In genomic region chr13:20181321-20181720, GRCm38 (mm10) we compare ENCODE assay signal across 11 mouse cellular contexts.
DNase-seq lines count a peak whose midpoint lies in the region; ATAC-seq and TF ChIP-seq lines count a peak whose summit lies in the region.
"Had no signal": no experiment of that assay in that cellular context is flagged by ENCODE, and none has a peak within 500 bp of the region (broad histone marks: within the 10 kb centered on the region; RNA-seq: fewer than 3 reads in every experiment).

No protein-coding gene starts in this region.

- H3K4me3 ChIP-seq in lung, embryonic 14.5 days (ENCODE audit: low read depth, low read length): no peak overlapping the region
- H3K4me3 ChIP-seq in intestine, postnatal 0 days (ENCODE audit: low read depth, low read length): no peak overlapping the region
- H3K4me3 ChIP-seq in small intestine, adult 2 months (ENCODE audit: low read depth, low read length): no peak overlapping the region
- H3K4me3 ChIP-seq in midbrain, embryonic 13.5 days (replicated peaks): no peak overlapping the region
- H3K4me3 ChIP-seq: embryonic facial prominence, embryonic 13.5 days; stomach, embryonic 15.5 days had no signal

- peak; percentile 59 for DNase-seq in lung, embryonic 14.5 days
- DNase-seq in lung, postnatal 14 days: no peak
- no peak for DNase-seq in ovary, adult 18-20 months (ENCODE audit: low spot score)
- DNase-seq in left cerebral cortex, adult 9 months (ENCODE audit: low spot score in 2 of 2): no peak

- no peaks in the 10 kb centered on the region for H3K36me3 ChIP-seq in lung, embryonic 14.5 days (ENCODE audit: insufficient read depth)
- no peaks in the 10 kb centered on the region for H3K36me3 ChIP-seq in intestine, postnatal 0 days (ENCODE audit: control insufficient read depth, insufficient read depth)
- H3K36me3 ChIP-seq in small intestine, adult 2 months (ENCODE audit: control insufficient read depth, insufficient read depth, low read length): no peaks in the 10 kb centered on the region
- H3K36me3 ChIP-seq in midbrain, embryonic 13.5 days: no peaks in the 10 kb centered on the region
- H3K36me3 ChIP-seq: embryonic facial prominence, embryonic 13.5 days; stomach, embryonic 15.5 days had no signal

- H3K9me3 ChIP-seq in lung, embryonic 14.5 days (ENCODE audit: low read depth, low read length): no peaks in the 10 kb centered on the region
- no peaks in the 10 kb centered on the region for H3K9me3 ChIP-seq in intestine, postnatal 0 days (ENCODE audit: control insufficient read depth)
- no peaks in the 10 kb centered on the region for H3K9me3 ChIP-seq in midbrain, embryonic 13.5 days
- H3K9me3 ChIP-seq: embryonic facial prominence, embryonic 13.5 days; stomach, embryonic 15.5 days had no signal

- H3K9ac ChIP-seq in lung, embryonic 14.5 days: no peak overlapping the region
- H3K9ac ChIP-seq in intestine, postnatal 0 days (ENCODE audit: low read depth, low read length): no peak overlapping the region
- no peak overlapping the region for H3K9ac ChIP-seq in midbrain, embryonic 13.5 days (replicated peaks)
- H3K9ac ChIP-seq: embryonic facial prominence, embryonic 13.5 days; stomach, embryonic 15.5 days had no signal

- peak overlapping the region; percentile 82 for H3K27ac ChIP-seq in lung, embryonic 14.5 days (ENCODE audit: low read depth)
- H3K27ac ChIP-seq in intestine, postnatal 0 days (ENCODE audit: low read depth, low read length): 0 out of 2 replicates have a peak overlapping the region, but pooled peaks have one; percentile 21
- H3K27ac ChIP-seq in small intestine, adult 2 months (ENCODE audit: insufficient read depth, low read depth, low read length): peak overlapping the region; percentile 42
- no peak overlapping the region for H3K27ac ChIP-seq in midbrain, embryonic 13.5 days

- TF ChIP-seq CTCF in lung, embryonic 14.5 days (IDR thresholded peaks at IDR 0.05; ENCODE audit: low read depth): no peak
- TF ChIP-seq CTCF in intestine, postnatal 0 days (IDR thresholded peaks at IDR 0.05; ENCODE audit: low read depth): no peak
- TF ChIP-seq CTCF in small intestine, adult 2 months (IDR thresholded peaks at IDR 0.05; ENCODE audit: extremely low read depth, insufficient read length, insufficient replicate concordance, low read depth, low read length): no peak

- no peaks in the 10 kb centered on the region for H3K27me3 ChIP-seq in lung, embryonic 14.5 days (ENCODE audit: insufficient read depth, low read length)
- H3K27me3 ChIP-seq in intestine, postnatal 0 days (replicated peaks; ENCODE audit: control insufficient read depth, insufficient read depth, low read length): no peaks in the 10 kb centered on the region
- no peaks in the 10 kb centered on the region for H3K27me3 ChIP-seq in small intestine, adult 2 months (ENCODE audit: control insufficient read depth, insufficient read depth, low read length)
- no peaks in the 10 kb centered on the region for H3K27me3 ChIP-seq in midbrain, embryonic 13.5 days
- H3K27me3 ChIP-seq: embryonic facial prominence, embryonic 13.5 days; stomach, embryonic 15.5 days had no signal

- peaks cover 28% of the 10 kb centered on the region for H3K4me1 ChIP-seq in lung, embryonic 14.5 days (ENCODE audit: insufficient read depth)
- peaks cover 8% of the 10 kb centered on the region; the same call in 1 of the 2 replicates for H3K4me1 ChIP-seq in intestine, postnatal 0 days (replicated peaks; ENCODE audit: control insufficient read depth, insufficient read depth, low read length)
- H3K4me1 ChIP-seq in small intestine, adult 2 months (ENCODE audit: control insufficient read depth, insufficient read depth, insufficient read length, low read length): peaks cover 26% of the 10 kb centered on the region
- H3K4me1 ChIP-seq in midbrain, embryonic 13.5 days (replicated peaks): peaks cover 19% of the 10 kb centered on the region

- TF ChIP-seq POLR2A in small intestine, adult 2 months (IDR thresholded peaks at IDR 0.05; ENCODE audit: low read depth, low read length): no peak

- WGBS in lung, embryonic 14.5 days: 41% methylated on average over 4 of the region's 4 CpGs
- 25% methylated on average over 4 of the region's 4 CpGs for WGBS in intestine, postnatal 0 days
- WGBS in small intestine, adult 2 months: 21% methylated on average over 4 of the region's 4 CpGs
- 85% methylated on average over 4 of the region's 4 CpGs for WGBS in midbrain, embryonic 13.5 days

- ATAC-seq in lung, embryonic 14.5 days (ENCODE audit: insufficient read depth): no peak
- peak; percentile 22 for ATAC-seq in common myeloid progenitor, adult 5-6 weeks (replicated peaks; ENCODE audit: low read depth, poor library complexity, severe bottlenecking)
- peak; percentile 49 for ATAC-seq in intestine, postnatal 0 days
- ATAC-seq in midbrain, embryonic 13.5 days: no peak

- no peak overlapping the region for H3K4me2 ChIP-seq in lung, embryonic 14.5 days
- no peak overlapping the region for H3K4me2 ChIP-seq in intestine, postnatal 0 days (replicated peaks; ENCODE audit: low read depth)
- no peak overlapping the region for H3K4me2 ChIP-seq in midbrain, embryonic 13.5 days (replicated peaks)
- H3K4me2 ChIP-seq: embryonic facial prominence, embryonic 13.5 days; midbrain, embryonic 11.5 days; stomach, embryonic 15.5 days had no signal

Comparison
In these comparisons a context has a peak if more than half of its experiments do, and no peak if none do; other contexts are left out.
1. ATAC-seq: peak in common myeloid progenitor, adult 5-6 weeks (single experiment) and intestine, postnatal 0 days (single experiment); none in lung, embryonic 14.5 days (single experiment) and midbrain, embryonic 13.5 days (single experiment).